Mouse (Mus musculus): ENCODE results near the gene Asb16. TPM values are rescaled to one million over a fixed set of nuclear protein-coding genes. Genes with fewer than 3 reads are reported as not detected.

Asb16 gene
- polyA plus RNA-seq, 2 experiments, result 0.05 to 0.44 TPM

DNA sequence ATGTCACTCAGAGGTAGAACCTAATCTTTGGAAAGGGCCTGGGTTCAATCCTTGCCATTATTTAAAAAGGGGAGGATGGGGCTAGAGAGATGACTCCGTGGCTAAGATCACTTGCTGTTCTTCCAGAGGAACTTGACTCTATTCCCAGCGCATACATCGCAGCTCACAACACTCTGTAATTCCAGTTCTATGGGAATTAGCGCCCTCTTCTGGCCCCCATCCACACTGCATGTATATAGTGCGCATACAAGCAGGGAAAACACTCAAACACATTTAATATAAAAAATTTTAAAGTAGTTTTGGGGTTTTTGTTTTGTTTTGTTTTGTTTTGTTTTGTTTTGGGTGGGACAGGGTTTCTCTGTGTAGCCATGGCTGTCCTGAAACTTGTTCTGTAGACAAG is 26.7 kb upstream of the Asb16 start:
- TF ChIP-seq CTCF (IDR thresholded peaks at IDR 0.05; ENCODE audit: low read depth) (peak; percentile 61), EP300 (IDR thresholded peaks at IDR 0.05; ENCODE audit: low read depth) (no peak)
- Histone ChIP-seq H3K9me3 (ENCODE audit: control insufficient read depth, low read length) (no peaks in the 10 kb centered on the region), H3K4me2 (ENCODE audit: low read depth) (no peak overlapping the region), H3K27me3 (ENCODE audit: control insufficient read depth, insufficient read depth, low read length) (peaks cover 10% of the 10 kb centered on the region), H3K4me3 (ENCODE audit: insufficient read depth in 1 of 2, low read depth in 2 of 2, low read length in 2 of 2) (no peak overlapping the region), H3K4me1 (replicated peaks; ENCODE audit: control insufficient read depth in 2 of 2, insufficient read depth in 2 of 2, low read length in 1 of 2) (peaks cover 0 to 3% of the 10 kb centered on the region in 2 experiments; a peak in 1 of 4 replicates), H3K36me3 (replicated peaks; ENCODE audit: control insufficient read depth, insufficient read depth, low read depth) (no peaks in the 10 kb centered on the region), H3K27ac (no peak overlapping the region), H3K9ac (replicated peaks) (no peak overlapping the region)
- WGBS (ENCODE audit: insufficient replicate concordance), result 52% methylated on average over 5 of the region's 5 CpGs
- ATAC-seq (ENCODE audit: insufficient read depth) (no peak), DNase-seq (ENCODE audit: low read depth in 3 of 3, low spot score in 3 of 3) (no peak)

DNA sequence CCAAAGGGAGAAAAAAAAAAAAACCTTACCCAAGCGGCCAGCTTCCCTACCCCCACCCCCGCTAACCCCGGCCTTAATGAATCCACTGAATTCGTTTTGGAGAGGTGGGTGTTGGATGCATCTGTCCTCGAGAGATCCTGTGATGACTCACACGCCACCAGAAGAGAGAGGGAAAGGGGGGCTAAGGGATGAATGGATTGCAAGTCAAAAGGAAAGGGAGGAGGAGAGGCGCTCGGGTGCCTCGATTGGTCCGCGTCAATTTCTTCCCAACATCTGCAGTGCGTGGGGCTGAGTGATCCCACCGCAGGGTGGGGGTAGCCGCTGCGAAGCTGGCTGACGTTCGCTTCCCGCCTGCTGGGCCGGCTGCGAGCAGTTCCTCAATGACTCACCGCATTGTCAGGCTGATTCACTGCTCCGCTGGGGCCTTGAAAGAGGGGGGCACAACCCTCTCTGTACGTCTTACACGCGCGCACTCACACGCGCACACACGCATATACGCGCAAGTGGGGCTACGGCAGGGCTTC is 23.6 kb upstream of the Asb16 start:
- Histone ChIP-seq H3K27me3 (ENCODE audit: control insufficient read depth, insufficient read depth, low read length) (peaks cover 10% of the 10 kb centered on the region), H3K4me3 (ENCODE audit: insufficient read depth in 1 of 2, low read depth in 2 of 2, low read length in 2 of 2) (peak overlapping the region in 1 of 2 experiments; percentile 23; a peak in 2 of 4 replicates), H3K9me3 (ENCODE audit: control insufficient read depth, low read length) (no peaks in the 10 kb centered on the region), H3K4me1 (replicated peaks; ENCODE audit: control insufficient read depth in 2 of 2, insufficient read depth in 2 of 2, low read length in 1 of 2) (peaks cover 5 to 10% of the 10 kb centered on the region in 2 experiments), H3K4me2 (ENCODE audit: low read depth) (peak overlapping the region; percentile 51), H3K36me3 (replicated peaks; ENCODE audit: control insufficient read depth, insufficient read depth, low read depth) (no peaks in the 10 kb centered on the region), H3K27ac (no peak overlapping the region), H3K9ac (replicated peaks) (no peak overlapping the region; the same call in 1 of the 2 replicates)
- DNase-seq (ENCODE audit: low read depth in 3 of 3, low spot score in 3 of 3) (no peak), ATAC-seq (ENCODE audit: insufficient read depth) (no peak)
- WGBS (ENCODE audit: insufficient replicate concordance), result 2% methylated on average over 32 of the region's 32 CpGs
- no peak for TF ChIP-seq EP300 (IDR thresholded peaks at IDR 0.05; ENCODE audit: low read depth)
- TF ChIP-seq CTCF (IDR thresholded peaks at IDR 0.05; ENCODE audit: low read depth), result no peak

DNA sequence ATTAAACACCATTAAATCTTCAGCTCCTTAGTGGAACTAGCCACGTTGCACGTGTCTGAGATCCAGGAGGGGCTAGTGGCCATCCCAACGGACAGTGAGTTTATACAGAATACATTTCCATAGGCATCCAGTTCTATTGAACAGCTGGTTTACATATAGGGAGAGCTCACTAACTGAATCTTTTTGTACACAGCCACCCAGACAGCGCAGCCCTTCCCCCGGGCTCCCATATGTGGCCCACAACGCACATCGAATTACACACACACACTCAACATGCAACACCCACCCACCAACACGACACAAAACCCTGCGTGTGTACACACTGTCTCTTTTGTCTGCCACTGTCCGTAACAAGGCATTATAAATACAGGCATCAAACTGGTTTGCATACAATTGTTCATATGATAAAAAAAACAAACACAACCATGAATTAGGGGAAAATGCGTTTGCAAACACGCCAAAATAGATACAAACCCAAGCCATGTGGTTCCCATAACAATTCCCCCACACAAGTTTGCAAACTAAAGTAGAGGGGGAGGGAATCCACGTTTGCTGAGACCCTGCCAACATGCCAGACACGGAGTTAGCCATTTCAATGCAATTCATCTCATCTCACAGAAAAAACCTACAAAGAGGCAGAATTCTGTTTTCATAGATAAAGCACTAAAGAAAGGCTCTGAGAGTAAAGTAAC is 22.8 kb upstream of the Asb16 start:
- Histone ChIP-seq H3K9me3 (ENCODE audit: control insufficient read depth, low read length) (no peaks in the 10 kb centered on the region), H3K4me3 (ENCODE audit: insufficient read depth in 1 of 2, low read depth in 2 of 2, low read length in 2 of 2) (no peak overlapping the region), H3K36me3 (replicated peaks; ENCODE audit: control insufficient read depth, insufficient read depth, low read depth) (no peaks in the 10 kb centered on the region; the same call in 1 of the 2 replicates), H3K4me1 (replicated peaks; ENCODE audit: control insufficient read depth in 2 of 2, insufficient read depth in 2 of 2, low read length in 1 of 2) (peaks cover 5 to 10% of the 10 kb centered on the region in 2 experiments), H3K4me2 (ENCODE audit: low read depth) (peak overlapping the region; percentile 51), H3K9ac (replicated peaks) (no peak overlapping the region; the same call in 1 of the 2 replicates), H3K27me3 (ENCODE audit: control insufficient read depth, insufficient read depth, low read length) (peaks cover 10% of the 10 kb centered on the region), H3K27ac (no peak overlapping the region)
- WGBS (ENCODE audit: insufficient replicate concordance), result 56% methylated on average over 14 of the region's 14 CpGs
- DNase-seq (ENCODE audit: low read depth in 3 of 3, low spot score in 3 of 3) (no peak), ATAC-seq (ENCODE audit: insufficient read depth) (no peak)
- TF ChIP-seq EP300 (IDR thresholded peaks at IDR 0.05; ENCODE audit: low read depth) (no peak), CTCF (IDR thresholded peaks at IDR 0.05; ENCODE audit: low read depth) (no peak)

DNA sequence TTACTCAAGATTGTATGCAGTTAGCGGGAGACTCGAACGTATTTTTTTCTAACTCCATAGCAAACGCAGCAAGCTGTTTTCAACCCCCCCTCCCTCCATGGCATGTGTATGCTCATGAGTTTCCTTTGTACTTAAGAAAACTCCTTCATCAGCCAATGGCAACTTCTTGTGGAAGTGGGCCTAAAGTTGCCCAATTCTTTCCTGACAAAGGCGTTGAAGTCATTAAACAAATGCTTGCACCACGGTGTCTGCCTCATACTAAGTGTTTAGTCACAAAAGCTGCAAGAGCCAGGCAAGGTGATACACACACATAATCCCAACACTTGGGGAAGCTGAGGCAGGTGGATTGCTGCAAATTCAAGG is 22.3 kb upstream of the Asb16 start:
- peaks cover 10% of the 10 kb centered on the region for H3K27me3 ChIP-seq (ENCODE audit: control insufficient read depth, insufficient read depth, low read length)
- WGBS (ENCODE audit: insufficient replicate concordance), result 64% methylated on average over 6 of the region's 6 CpGs
- peaks cover 5% of the 10 kb centered on the region for H3K36me3 ChIP-seq (replicated peaks; ENCODE audit: control insufficient read depth, insufficient read depth, low read depth)
- ATAC-seq (ENCODE audit: insufficient read depth) (no peak), DNase-seq (ENCODE audit: low read depth in 3 of 3, low spot score in 3 of 3) (no peak)
- H3K4me2 ChIP-seq (ENCODE audit: low read depth), result no peak overlapping the region
- H3K9me3 ChIP-seq (ENCODE audit: control insufficient read depth, low read length), result no peaks in the 10 kb centered on the region
- H3K27ac ChIP-seq, result no peak overlapping the region
- peaks cover 5 to 10% of the 10 kb centered on the region in 2 experiments for H3K4me1 ChIP-seq (replicated peaks; ENCODE audit: control insufficient read depth in 2 of 2, insufficient read depth in 2 of 2, low read length in 1 of 2)
- no peak overlapping the region for H3K4me3 ChIP-seq (ENCODE audit: insufficient read depth in 1 of 2, low read depth in 2 of 2, low read length in 2 of 2)
- no peak overlapping the region; the same call in 1 of the 2 replicates for H3K9ac ChIP-seq (replicated peaks)
- no peak for TF ChIP-seq EP300 (IDR thresholded peaks at IDR 0.05; ENCODE audit: low read depth)
- TF ChIP-seq CTCF (IDR thresholded peaks at IDR 0.05; ENCODE audit: low read depth), result no peak

DNA sequence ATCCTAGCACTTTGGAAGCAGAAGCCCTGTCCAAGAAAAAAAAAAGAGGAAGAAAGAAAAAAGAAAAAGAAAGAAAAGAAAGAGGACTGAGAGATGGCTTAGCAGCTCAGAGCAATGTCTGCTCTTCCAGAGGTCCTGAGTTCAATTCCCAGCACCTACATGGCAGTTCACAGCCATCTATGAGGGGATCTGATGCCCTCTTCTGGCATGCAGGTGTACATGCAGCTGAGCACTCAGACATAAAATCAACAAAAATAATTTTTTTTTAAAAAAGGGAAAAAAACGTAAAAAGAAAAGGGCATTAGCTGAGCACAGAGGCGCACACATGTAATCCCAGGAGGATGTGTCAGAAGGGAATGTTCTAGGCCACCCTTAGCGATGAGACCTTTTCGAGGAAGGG is 21.7 kb upstream of the Asb16 start:
- no peak for ATAC-seq (ENCODE audit: insufficient read depth)
- 74% methylated on average over 4 of the region's 4 CpGs for WGBS (ENCODE audit: insufficient replicate concordance)
- peaks cover 5 to 10% of the 10 kb centered on the region in 2 experiments for H3K4me1 ChIP-seq (replicated peaks; ENCODE audit: control insufficient read depth in 2 of 2, insufficient read depth in 2 of 2, low read length in 1 of 2)
- peaks cover 6% of the 10 kb centered on the region for H3K36me3 ChIP-seq (replicated peaks; ENCODE audit: control insufficient read depth, insufficient read depth, low read depth)
- no peak overlapping the region for H3K4me3 ChIP-seq (ENCODE audit: insufficient read depth in 1 of 2, low read depth in 2 of 2, low read length in 2 of 2)
- DNase-seq (ENCODE audit: low read depth in 3 of 3, low spot score in 3 of 3), result no peak
- H3K4me2 ChIP-seq (ENCODE audit: low read depth), result no peak overlapping the region
- no peak for TF ChIP-seq EP300 (IDR thresholded peaks at IDR 0.05; ENCODE audit: low read depth)
- peak; percentile 51 for TF ChIP-seq CTCF (IDR thresholded peaks at IDR 0.05; ENCODE audit: low read depth)
- peaks cover 10% of the 10 kb centered on the region for H3K27me3 ChIP-seq (ENCODE audit: control insufficient read depth, insufficient read depth, low read length)
- H3K9ac ChIP-seq (replicated peaks), result no peak overlapping the region
- no peaks in the 10 kb centered on the region for H3K9me3 ChIP-seq (ENCODE audit: control insufficient read depth, low read length)
- no peak overlapping the region for H3K27ac ChIP-seq

Measured in liver, embryonic 14.5 days (tissue).